Mouse (Mus musculus): ENCODE results near the gene Prg4. TPM values are rescaled to one million over a fixed set of nuclear protein-coding genes. Genes with fewer than 3 reads are reported as not detected.

Gene Prg4
- polyA plus RNA-seq, 1 experiment from 2014 or later, result 0.65 TPM

Other genes starting within 250 kb of the Prg4 start
- gene Pdc, start 146.7 kb downstream of the Prg4 start, polyA plus RNA-seq (2016; fragmentation: Nextera tagmentation; extraction: Ambion mirVana), result 0.23 and 0.25 TPM in 2 replicates
- 180 and 182 TPM in 2 replicates for gene Tpr, start 73.3 kb downstream of the Prg4 start, polyA plus RNA-seq (2016; fragmentation: Nextera tagmentation; extraction: Ambion mirVana)
- gene Odr4, start 73.1 kb downstream of the Prg4 start, polyA plus RNA-seq (2016; fragmentation: Nextera tagmentation; extraction: Ambion mirVana), result 37.1 and 41.9 TPM in 2 replicates